Mouse (Mus musculus) hindbrain, embryonic 12.5 days (tissue): ENCODE data around the gene Jtb. TPM values are rescaled to one million over a fixed set of nuclear protein-coding genes. Genes with fewer than 3 reads are reported as not detected.
A peak's percentile ranks its signal among the peaks of the same experiment; 100 is the strongest.

Source experiments
- ATAC-seq: fragments of 200-750 bp; cut with Nextera tagmentation; 2 replicates; pipeline ENCODE4 v1.8.0; 2017; ENCODE audit warnings: moderate TSS enrichment; ENCODE audit not compliant: low FRiP score
- H3K27ac ChIP-seq: fragments of 300-500 bp; sonication (generic); 2 replicates; pipeline ENCODE4 v1.5.1; 2016; ENCODE audit warnings: mild to moderate bottlenecking
- H3K27me3 ChIP-seq: fragments of 300-500 bp; sonication (generic); 2 replicates; pipeline ENCODE4 v1.6.1; 2016; ENCODE audit warnings: mild to moderate bottlenecking
- H3K36me3 ChIP-seq: fragments of 300-500 bp; sonication (generic); 2 replicates; pipeline ENCODE4 v1.6.1; 2016; ENCODE audit warnings: mild to moderate bottlenecking
- H3K4me1 ChIP-seq: fragments of 300-500 bp; sonication (generic); 2 replicates; pipeline ENCODE4 v1.6.1; 2016
- H3K4me2 ChIP-seq: fragments of 300-500 bp; sonication (generic); replicated peaks from 2 replicates; pipeline ENCODE4 v1.6.1; 2016; ENCODE audit warnings: mild to moderate bottlenecking
- H3K4me3 ChIP-seq: fragments of 300-500 bp; sonication (generic); 2 replicates; pipeline ENCODE4 v1.5.1; 2016; ENCODE audit warnings: mild to moderate bottlenecking
- H3K9ac ChIP-seq: fragments of 300-500 bp; sonication (generic); 2 replicates; pipeline ENCODE4 v1.6.1; 2016; ENCODE audit warnings: mild to moderate bottlenecking, moderate library complexity
- H3K9me3 ChIP-seq: fragments of 300-500 bp; sonication (generic); replicated peaks from 2 replicates; pipeline ENCODE4 v1.6.1; 2016; ENCODE audit warnings: mild to moderate bottlenecking
- WGBS: fragments of 180-500 bp; shearing (Covaris S2); methylation state at CpG from one replicate; pipeline ENCODE4 v1.1.7; 2016; 5-methylcytosine and 5-hydroxymethylcytosine counted together
- polyA plus RNA-seq: library from polyadenylated mRNA; unstranded; fragments of >200 nt; fragmentation: Nextera tagmentation; extraction: Ambion mirVana; gene quantifications from 2 replicates; pipeline ENCODE4 v1.2.1, GENCODE M21; 2016

The Jtb gene
- 81.7 and 94.8 TPM in 2 replicates for polyA plus RNA-seq

DNA sequence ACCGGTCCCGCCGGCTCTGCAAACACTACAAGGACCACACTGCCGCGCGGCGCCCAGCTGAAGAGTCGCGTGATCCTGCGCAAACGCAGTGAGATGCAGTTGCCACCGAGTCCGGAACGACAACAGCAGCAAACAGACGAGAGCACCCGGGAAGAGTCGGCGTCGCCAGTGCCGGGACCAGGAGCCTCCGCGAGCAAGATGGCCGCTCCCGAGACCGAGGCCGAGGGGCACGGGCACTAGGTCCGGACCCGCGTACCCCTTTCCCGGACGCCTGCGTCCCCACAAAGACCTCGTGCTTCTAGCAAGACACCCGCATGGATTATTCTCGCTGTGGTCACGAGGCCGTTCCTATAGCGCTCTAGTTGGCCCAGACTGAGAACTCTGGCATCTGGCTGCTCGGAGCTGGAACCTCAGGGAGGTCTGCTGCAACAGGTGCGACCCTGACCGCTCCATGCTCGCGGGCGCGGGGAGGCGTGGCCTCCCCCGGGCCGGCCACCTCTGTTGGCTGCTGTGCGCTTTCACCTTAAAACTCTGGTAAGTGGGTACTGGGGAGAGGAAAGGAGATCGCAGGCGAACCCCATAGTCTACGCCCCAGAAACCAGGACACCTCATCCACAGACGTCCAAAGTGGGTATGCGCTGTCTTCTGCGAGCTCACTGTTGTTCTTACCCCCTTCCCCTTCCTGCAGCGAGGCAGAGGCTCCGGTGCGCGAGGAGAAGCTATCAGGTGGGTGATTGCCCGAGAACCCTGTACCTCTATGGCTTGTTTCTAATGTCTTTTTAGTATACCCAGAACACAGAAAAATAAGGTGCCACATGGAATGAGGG is at the start of gene Jtb:
Gene Jtb (plus strand): TSS at position 91 of the 827 bp plus-strand sequence.
- H3K4me3 ChIP-seq, result peak within 1 kb of the TSS; percentile 71
- ATAC-seq, result peak; percentile 98
- peak within 1 kb of the TSS; percentile 82 for H3K27ac ChIP-seq
- H3K4me1 ChIP-seq, result peaks cover 7% of the 10 kb centered on the region
- H3K27me3 ChIP-seq, result no peaks in the 10 kb centered on the region
- peaks cover 24% of the 10 kb centered on the region for H3K36me3 ChIP-seq
- H3K4me2 ChIP-seq, result peak within 1 kb of the TSS; percentile 83
- under 1% methylated on average over 61 of the region's 61 CpGs for WGBS
- no peaks in the 10 kb centered on the region for H3K9me3 ChIP-seq
- H3K9ac ChIP-seq, result peak within 1 kb of the TSS; percentile 63

DNA sequence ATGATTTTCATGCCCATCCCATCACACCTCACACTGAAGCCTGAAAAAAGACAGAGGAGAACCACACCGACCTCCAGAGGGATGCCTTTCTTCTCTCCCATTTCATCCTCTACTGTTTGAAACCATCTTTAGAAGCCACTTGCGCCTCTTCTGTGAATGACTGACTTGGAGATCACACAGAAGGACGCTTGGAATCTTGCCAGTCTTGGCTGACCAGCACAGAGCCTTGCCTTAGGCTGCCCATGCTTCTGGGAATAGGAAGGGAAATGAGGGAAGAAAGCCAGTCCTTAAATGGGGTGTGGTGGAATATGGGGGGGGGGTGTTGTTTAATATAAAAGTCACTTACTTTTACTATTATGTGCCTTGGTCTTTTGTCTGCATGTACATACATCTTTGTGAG is 47.8 kb upstream of the Jtb start:
- Histone ChIP-seq H3K36me3 (no peaks in the 10 kb centered on the region), H3K27ac (no peak overlapping the region), H3K27me3 (no peaks in the 10 kb centered on the region), H3K4me3 (no peak overlapping the region), H3K9ac (no peak overlapping the region), H3K4me2 (no peak overlapping the region), H3K4me1 (no peaks in the 10 kb centered on the region), H3K9me3 (no peaks in the 10 kb centered on the region)
- WGBS, result 72% methylated on average over 3 of the region's 3 CpGs
- no peak for ATAC-seq

DNA sequence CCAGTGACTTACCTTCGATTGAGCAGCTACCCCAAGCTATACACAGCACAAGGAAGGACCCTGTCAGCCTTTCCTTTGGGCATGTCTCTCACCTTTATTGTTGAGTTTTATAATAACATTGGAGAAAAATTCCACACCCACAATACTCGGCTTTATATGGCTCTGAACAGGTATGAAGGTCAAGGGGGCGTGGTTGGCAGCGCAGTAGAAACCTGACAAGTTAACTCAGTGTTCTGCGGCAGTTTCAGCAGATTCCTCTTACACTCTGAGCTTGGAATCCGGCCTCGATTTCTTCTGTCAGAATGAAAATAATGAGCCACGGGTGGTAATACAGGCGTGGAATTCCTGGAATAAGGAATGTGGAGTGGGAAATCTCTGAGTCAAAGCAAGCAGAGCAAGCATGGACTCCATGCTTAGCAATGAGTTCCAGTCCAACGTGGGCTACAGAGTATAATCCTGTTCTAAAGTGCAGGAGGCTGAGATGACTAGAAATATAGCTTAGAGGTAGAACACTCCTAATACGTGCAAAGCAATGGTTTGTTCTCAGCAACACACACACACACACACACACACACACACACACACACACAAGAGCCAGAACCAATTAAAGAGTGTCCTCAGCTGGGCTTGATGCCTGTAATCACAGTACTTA is 40.4 kb upstream of the Jtb start:
- no peak for ATAC-seq
- no peaks in the 10 kb centered on the region for H3K36me3 ChIP-seq
- H3K4me2 ChIP-seq, result no peak overlapping the region
- 78% methylated on average over 11 of the region's 11 CpGs for WGBS
- H3K9me3 ChIP-seq, result no peaks in the 10 kb centered on the region
- H3K4me3 ChIP-seq, result no peak overlapping the region
- H3K27me3 ChIP-seq, result no peaks in the 10 kb centered on the region
- no peaks in the 10 kb centered on the region for H3K4me1 ChIP-seq
- no peak overlapping the region for H3K27ac ChIP-seq
- no peak overlapping the region for H3K9ac ChIP-seq

DNA sequence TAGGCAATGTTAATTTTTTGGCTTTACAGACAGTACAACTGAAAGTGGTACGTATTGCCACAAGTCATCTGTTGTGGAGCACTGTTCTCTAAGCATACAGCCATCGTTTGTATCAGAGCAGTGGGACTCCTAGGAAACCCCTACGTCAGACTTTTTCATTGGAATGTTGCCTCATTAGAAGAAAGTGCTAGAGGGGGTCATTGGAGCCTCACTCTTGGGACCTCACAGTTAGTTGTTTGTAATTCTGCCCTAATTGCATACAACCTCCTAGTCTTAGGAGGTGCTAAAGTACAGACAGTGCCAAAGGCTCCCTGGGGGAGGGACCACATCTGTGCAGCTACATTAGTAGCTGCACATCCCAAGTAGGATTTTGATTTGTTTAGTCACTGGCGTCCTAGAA is 36.6 kb upstream of the Jtb start:
- 67% methylated on average over 4 of the region's 4 CpGs for WGBS
- ATAC-seq, result no peak
- Histone ChIP-seq H3K27ac (no peak overlapping the region), H3K27me3 (no peaks in the 10 kb centered on the region), H3K4me2 (no peak overlapping the region), H3K36me3 (no peaks in the 10 kb centered on the region), H3K4me3 (no peak overlapping the region), H3K9ac (no peak overlapping the region), H3K9me3 (no peaks in the 10 kb centered on the region), H3K4me1 (no peaks in the 10 kb centered on the region)

DNA sequence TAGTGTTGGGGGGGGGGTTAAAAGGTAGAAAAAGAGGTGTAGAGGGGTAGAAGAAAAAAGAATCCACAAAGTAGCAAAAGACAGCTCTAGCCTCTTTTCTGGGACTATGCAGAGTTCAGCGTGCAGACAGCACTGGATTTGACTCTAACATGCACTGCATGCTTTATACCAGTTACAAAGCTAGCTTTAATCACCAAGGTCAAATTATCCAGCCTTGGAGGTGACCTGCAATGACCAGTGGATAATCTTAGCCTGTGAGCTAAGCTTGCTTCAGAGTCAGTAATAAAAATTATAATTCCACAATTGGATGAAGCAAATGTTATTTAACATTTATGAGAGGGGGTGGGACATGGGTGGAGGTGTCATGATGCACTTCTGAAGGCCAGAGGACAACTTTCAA is 35.8 kb upstream of the Jtb start:
- Histone ChIP-seq H3K36me3 (no peaks in the 10 kb centered on the region), H3K4me2 (no peak overlapping the region), H3K9me3 (no peaks in the 10 kb centered on the region), H3K27ac (no peak overlapping the region), H3K4me1 (no peaks in the 10 kb centered on the region), H3K4me3 (no peak overlapping the region), H3K27me3 (no peaks in the 10 kb centered on the region), H3K9ac (no peak overlapping the region)
- 90% methylated on average over 1 of the region's 1 CpGs for WGBS
- ATAC-seq, result no peak

DNA sequence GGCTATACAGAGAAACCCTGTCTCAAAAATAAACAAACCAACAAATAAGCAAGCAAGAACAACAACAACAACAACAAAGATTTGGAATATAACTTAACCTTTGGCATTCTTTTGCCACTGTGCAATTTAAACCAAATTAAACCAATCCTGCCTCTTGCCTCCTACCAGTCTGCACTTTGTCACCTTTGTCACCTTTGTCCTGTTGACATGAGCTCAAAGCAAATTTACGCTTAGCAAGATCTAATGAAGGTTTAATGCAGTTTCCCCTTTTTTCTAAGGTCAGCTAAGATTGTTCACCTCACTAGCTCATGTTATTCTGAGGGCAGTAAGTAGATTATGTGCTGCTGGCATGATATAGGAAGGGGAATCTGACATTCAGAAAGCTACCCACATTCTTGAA is 33.8 kb upstream of the Jtb start:
- Histone ChIP-seq H3K4me3 (no peak overlapping the region), H3K9me3 (no peaks in the 10 kb centered on the region), H3K36me3 (no peaks in the 10 kb centered on the region), H3K9ac (no peak overlapping the region), H3K4me2 (no peak overlapping the region), H3K4me1 (no peaks in the 10 kb centered on the region), H3K27me3 (no peaks in the 10 kb centered on the region), H3K27ac (no peak overlapping the region)
- 81% methylated on average over 1 of the region's 1 CpGs for WGBS
- ATAC-seq, result no peak

DNA sequence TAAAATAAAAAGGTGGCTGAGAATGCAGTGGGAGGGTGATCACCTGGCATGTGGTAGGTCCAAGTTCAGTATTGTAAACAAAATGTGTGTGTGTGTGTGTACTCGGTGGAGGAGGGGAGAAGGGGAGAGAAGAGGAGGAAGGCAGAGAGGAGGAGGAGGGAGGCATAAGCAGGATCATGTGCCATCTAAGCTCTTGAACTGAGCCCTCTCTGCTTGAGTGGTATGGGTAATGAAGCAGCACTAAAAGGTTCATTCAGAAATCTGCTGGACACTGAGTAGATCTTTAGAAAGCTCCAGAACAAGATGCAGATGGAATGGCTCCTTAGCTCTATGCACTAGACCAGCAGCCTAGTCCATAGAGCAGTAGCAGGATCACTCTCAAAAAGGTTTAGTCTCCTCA is 28.5 kb upstream of the Jtb start:
- Histone ChIP-seq H3K27ac (no peak overlapping the region), H3K27me3 (no peaks in the 10 kb centered on the region), H3K4me2 (no peak overlapping the region), H3K36me3 (peaks cover 4% of the 10 kb centered on the region), H3K9me3 (no peaks in the 10 kb centered on the region), H3K4me3 (no peak overlapping the region), H3K4me1 (no peaks in the 10 kb centered on the region), H3K9ac (no peak overlapping the region)
- 50% methylated on average over 1 of the region's 1 CpGs for WGBS
- no peak for ATAC-seq

DNA sequence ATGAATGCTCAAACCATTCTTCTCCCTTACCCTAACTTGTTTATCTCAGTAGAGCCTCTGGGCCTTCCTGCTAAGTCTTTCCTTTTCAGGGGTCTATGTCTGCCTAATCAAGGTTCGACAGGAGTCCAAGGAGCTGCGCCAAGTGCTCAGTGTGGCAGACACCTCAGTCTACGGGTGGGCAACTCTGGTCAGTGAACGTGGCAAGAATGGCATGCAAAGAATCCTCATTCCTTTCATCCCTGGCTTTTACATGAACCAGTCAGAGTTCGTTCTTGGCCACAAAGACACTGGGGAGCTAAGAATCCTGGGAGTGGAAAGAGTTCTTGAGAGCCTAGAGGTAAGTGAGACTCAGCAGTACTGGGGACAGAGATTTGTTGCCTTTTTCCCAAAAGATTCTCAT is 27.8 kb upstream of the Jtb start:
- no peak for ATAC-seq
- Histone ChIP-seq H3K4me3 (no peak overlapping the region), H3K4me1 (no peaks in the 10 kb centered on the region), H3K9me3 (no peaks in the 10 kb centered on the region), H3K27me3 (no peaks in the 10 kb centered on the region), H3K4me2 (no peak overlapping the region), H3K36me3 (peaks cover 12% of the 10 kb centered on the region), H3K27ac (no peak overlapping the region), H3K9ac (no peak overlapping the region)
- 80% methylated on average over 5 of the region's 5 CpGs for WGBS

DNA sequence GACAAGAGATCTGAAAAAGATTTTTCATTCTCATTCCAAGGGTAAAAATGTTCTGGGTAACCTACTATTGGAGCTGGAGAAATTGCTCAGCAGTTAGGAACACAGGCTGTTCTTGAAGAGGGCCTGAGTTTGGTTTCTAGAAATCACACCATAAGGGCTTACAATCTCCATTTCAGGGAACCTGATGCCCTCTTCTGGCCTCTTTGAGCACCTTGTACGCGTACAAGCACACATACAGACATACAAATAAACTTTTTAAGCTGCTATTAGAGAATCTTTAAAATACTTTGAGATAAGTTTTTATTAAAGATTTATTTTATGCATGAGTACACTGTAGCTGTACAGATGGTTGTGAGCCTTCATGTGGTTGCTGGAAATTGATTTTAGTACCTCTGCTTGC is 26.8 kb upstream of the Jtb start:
- no peaks in the 10 kb centered on the region for H3K27me3 ChIP-seq
- peaks cover 21% of the 10 kb centered on the region for H3K36me3 ChIP-seq
- H3K9ac ChIP-seq, result no peak overlapping the region
- WGBS, result 92% methylated on average over 2 of the region's 2 CpGs
- H3K4me3 ChIP-seq, result no peak overlapping the region
- no peaks in the 10 kb centered on the region for H3K9me3 ChIP-seq
- H3K4me1 ChIP-seq, result no peaks in the 10 kb centered on the region
- no peak for ATAC-seq
- H3K27ac ChIP-seq, result no peak overlapping the region
- no peak overlapping the region for H3K4me2 ChIP-seq

DNA sequence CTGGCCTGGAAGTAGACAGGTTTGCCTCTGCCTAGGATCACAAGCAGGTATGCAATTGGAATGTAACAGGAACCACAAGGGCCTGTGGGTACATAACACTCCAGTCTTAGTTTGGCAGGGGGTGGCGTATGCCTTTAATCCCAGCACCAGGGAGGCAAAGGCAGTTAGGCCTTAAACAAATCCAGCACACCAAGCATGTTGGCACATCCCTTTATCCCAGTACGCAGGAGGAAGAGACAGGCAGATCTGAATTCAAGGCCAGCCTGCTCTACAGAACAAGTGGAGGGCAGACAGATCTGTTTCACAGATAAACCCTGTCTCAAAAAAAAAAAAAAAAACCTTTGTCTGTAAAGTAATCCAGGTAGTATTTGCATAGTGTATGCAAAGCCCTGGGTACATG is 22.7 kb upstream of the Jtb start:
- Histone ChIP-seq H3K27me3 (no peaks in the 10 kb centered on the region), H3K9ac (no peak overlapping the region), H3K4me1 (peaks cover 17% of the 10 kb centered on the region), H3K36me3 (peaks cover 50% of the 10 kb centered on the region), H3K27ac (no peak overlapping the region), H3K9me3 (no peaks in the 10 kb centered on the region), H3K4me3 (no peak overlapping the region), H3K4me2 (no peak overlapping the region)
- no peak for ATAC-seq
- WGBS, result 92% methylated on average over 2 of the region's 2 CpGs

DNA sequence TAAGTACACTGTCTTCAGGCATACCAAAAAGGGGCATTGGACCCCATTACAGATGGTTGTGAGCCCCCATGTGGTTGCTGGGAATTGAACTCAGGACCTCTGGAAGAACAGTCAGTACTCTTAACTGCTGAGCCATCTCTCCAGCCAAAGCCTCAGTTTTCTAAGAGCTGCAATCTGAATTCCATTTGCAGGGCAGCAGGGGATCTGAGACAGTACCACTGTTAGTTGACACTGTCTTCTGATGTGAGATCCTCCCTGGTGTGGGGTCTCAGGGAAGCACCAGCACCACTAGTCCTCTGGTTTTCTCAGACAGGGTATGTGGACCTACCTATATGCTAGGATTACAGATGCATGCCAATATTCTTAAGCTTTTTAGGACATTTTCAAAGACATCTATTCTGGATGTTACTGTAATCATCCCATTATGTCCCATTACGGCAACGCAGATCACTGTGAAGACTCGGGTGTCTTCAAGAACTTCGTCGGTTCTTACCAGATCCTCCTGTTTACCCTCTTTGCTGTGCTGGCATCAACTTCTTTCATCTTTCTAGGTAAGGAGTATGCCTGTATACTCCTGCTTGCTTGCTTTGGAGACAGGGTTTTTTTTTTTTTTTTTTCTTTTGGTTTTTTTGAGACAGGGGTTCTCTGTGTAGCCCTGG is 21.4 kb upstream of the Jtb start:
- ATAC-seq, result no peak
- Histone ChIP-seq H3K4me2 (no peak overlapping the region), H3K27me3 (no peaks in the 10 kb centered on the region), H3K4me3 (no peak overlapping the region), H3K27ac (no peak overlapping the region), H3K4me1 (peaks cover 23% of the 10 kb centered on the region), H3K9me3 (no peaks in the 10 kb centered on the region), H3K9ac (no peak overlapping the region), H3K36me3 (peaks cover 50% of the 10 kb centered on the region)
- WGBS, result 95% methylated on average over 5 of the region's 5 CpGs

DNA sequence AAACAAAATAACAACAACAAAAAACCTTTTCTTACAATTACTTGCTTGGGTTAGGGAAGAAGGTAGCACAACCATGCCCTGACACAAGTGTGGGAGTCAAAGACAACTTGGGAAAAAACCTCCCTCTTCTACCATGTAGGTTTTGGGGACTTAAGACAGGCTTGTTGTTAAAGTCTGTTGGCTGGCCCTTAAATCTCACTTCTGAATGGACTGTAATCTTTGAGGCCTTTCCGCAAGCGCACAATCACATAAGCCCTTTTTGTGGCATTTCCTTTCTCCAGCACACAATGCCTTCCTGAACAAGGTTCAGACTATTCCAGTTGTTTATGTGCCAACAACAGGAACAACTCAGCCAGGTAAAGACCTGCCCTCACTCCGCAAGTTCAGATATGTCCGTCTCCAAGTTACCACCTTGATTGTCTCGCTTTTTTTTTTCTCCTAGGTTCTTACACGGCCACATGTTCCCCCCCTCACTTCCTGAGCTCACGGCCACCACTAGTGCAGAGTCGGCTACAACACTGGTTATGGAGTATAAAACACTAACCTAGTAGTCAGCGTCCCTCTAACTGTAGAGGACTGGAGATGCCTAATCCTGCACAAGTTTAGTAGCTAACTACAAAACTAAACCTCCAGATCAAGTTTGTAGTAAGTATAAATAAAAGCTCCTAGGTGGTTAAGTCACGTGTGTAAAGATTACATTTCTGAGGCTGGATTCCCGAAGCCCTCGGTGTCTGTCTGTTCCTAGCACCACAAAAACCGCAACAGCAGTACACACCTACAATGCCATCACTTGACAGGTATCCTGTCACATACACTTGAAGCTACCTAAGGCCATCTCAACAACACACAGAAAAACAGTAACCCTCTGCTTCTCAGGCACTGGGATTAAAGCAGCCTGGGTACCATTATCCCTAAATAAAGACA is 19.7 kb upstream of the Jtb start:
- Histone ChIP-seq H3K4me1 (peaks cover 23% of the 10 kb centered on the region), H3K36me3 (peaks cover 50% of the 10 kb centered on the region), H3K4me2 (peak overlapping the region; percentile 93), H3K4me3 (peak overlapping the region; percentile 67; the same call in 1 of the 2 replicates), H3K9ac (0 out of 2 replicates have a peak overlapping the region, but pooled peaks have one; percentile 24), H3K9me3 (no peaks in the 10 kb centered on the region), H3K27me3 (no peaks in the 10 kb centered on the region), H3K27ac (no peak overlapping the region)
- WGBS, result 83% methylated on average over 13 of the region's 13 CpGs
- ATAC-seq, result no peak
